Mouse (Mus musculus): Measurements from ENCODE around the gene Kdm2b. TPM values are rescaled to one million over a fixed set of nuclear protein-coding genes. Genes with fewer than 3 reads are reported as not detected.

Kdm2b gene
- polyA plus RNA-seq, 1 experiment from 2014 or later, result 62.5 TPM

DNA sequence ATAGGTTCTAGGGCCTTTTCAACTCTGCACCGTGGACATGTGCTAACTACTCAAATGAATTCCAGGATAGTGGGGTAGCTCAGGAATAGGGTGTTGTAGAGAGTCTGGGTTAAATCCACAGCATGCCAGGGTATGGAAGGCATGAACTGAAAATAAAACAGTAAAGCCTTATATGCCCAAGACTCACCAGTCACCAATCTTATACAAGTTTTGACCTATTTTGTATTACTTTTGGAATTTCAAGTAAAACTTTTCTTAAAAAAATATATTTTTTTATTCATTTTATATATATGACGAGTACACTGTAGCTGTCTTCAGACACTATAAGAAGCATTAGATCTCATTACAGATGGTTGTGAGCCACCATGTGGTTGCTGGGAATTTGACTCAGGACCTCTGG lies 4.2 kb upstream of the Kdm2b start:
- 0 out of 2 replicates have a peak, but pooled peaks have one; percentile 26 for TF ChIP-seq CTCF (IDR thresholded peaks at IDR 0.05; ENCODE audit: low read depth)
- H3K4me2 ChIP-seq (ENCODE audit: low read length), result peak overlapping the region; percentile 32; the same call in 1 of the 2 replicates
- 0 out of 2 replicates have a peak, but pooled peaks cover 3% of the 10 kb centered on the region for H3K36me3 ChIP-seq (ENCODE audit: insufficient read depth, low read length)
- WGBS, result 41% methylated on average over 2 of the region's 2 CpGs
- no peaks in the 10 kb centered on the region for H3K27me3 ChIP-seq (ENCODE audit: insufficient read depth, low read length)
- H3K27ac ChIP-seq, result no peak overlapping the region
- H3K4me3 ChIP-seq (replicated peaks; ENCODE audit: low read depth, low read length), result no peak overlapping the region
- DNase-seq (ENCODE audit: low spot score) (no peak), ATAC-seq (replicated peaks; ENCODE audit: low FRiP score, low read depth) (no peak)
- H3K9me3 ChIP-seq (replicated peaks; ENCODE audit: low read length), result no peaks in the 10 kb centered on the region
- peaks cover 16% of the 10 kb centered on the region for H3K4me1 ChIP-seq (replicated peaks; ENCODE audit: insufficient read depth, low read length)
- no peak overlapping the region for H3K9ac ChIP-seq (ENCODE audit: low read depth, low read length)

DNA sequence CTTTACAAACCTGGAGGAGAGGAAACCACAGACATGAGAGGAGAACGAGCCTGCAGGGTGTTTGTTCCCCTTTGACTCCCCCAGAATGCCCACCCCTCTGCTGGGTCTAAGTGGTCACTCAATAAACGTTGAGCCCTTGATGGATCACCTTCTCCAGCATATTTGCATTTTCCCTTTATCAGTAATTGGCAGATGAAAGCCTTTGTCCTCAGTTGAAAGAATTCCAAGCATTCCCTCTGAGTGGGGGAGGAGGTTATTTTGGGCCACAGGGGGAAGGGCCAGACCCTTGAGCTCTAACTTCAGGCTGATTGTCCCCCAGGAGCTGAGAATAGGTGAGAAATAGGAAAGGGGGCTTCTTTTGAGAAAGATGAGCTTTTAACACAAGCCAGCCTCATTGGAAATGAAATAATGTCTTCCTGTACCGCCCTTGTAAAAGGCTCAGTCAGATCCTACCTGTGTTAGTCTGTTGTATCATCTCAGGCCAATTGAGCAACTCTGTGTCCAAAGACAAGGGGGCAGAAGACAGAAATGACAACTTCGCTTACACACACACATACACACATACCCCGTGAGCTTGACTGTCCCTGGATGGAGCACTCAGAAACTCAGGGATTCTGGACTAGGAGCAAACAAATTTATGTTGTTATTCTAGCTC lies 1.9 kb upstream of the Kdm2b start:
- Histone ChIP-seq H3K36me3 (ENCODE audit: insufficient read depth, low read length) (no peaks in the 10 kb centered on the region), H3K4me2 (ENCODE audit: low read length) (peak overlapping the region; percentile 93), H3K27ac (no peak overlapping the region), H3K4me1 (replicated peaks; ENCODE audit: insufficient read depth, low read length) (peaks cover 27% of the 10 kb centered on the region), H3K9me3 (replicated peaks; ENCODE audit: low read length) (no peaks in the 10 kb centered on the region), H3K27me3 (ENCODE audit: insufficient read depth, low read length) (no peaks in the 10 kb centered on the region), H3K9ac (ENCODE audit: low read depth, low read length) (peak overlapping the region; percentile 29; the same call in 1 of the 2 replicates), H3K4me3 (replicated peaks; ENCODE audit: low read depth, low read length) (no peak overlapping the region)
- ATAC-seq (replicated peaks; ENCODE audit: low FRiP score, low read depth), result no peak
- TF ChIP-seq CTCF (IDR thresholded peaks at IDR 0.05; ENCODE audit: low read depth), result no peak
- no peak for DNase-seq (ENCODE audit: low spot score)
- WGBS, result 42% methylated on average over 5 of the region's 5 CpGs

DNA sequence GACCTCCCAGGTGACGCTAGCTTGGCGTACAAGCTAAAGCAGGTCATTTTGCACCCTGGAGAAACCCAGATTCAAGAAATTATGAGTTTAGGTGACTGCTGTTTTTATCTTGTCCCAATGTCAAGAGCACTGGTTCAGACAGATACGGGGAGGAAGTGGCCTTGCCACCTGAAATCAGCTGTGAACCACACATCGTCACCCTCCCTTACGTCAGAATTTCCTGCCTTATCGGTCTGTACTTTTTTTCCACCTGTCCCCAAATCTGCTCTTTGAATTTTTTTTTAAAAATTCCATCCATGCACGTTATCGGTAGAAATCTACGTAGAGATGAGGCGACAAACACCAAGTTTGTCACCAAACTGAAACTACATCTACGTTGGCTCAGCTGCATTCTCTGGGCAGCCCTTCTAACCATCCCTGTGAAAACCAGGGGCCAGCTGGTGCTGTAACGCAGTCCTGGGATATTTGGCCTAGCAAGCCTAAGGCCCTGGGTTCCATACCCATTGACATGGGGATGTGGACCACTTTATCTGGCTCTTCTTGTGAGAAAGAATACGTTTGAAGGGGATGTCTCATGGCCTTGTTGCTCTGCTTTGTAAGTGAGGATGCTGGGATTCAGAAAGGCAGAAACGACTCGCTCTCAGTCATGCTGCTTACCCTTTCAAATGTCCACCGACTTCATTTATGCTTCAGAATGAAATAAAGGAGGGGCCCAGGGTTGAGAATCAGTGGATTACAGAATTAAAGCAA lies 963 bp upstream of the Kdm2b start:
- Histone ChIP-seq H3K4me2 (ENCODE audit: low read length) (peak overlapping the region; percentile 93), H3K27ac (no peak overlapping the region), H3K4me3 (replicated peaks; ENCODE audit: low read depth, low read length) (peak overlapping the region; percentile 76), H3K9me3 (replicated peaks; ENCODE audit: low read length) (no peaks in the 10 kb centered on the region), H3K36me3 (ENCODE audit: insufficient read depth, low read length) (no peaks in the 10 kb centered on the region), H3K4me1 (replicated peaks; ENCODE audit: insufficient read depth, low read length) (peaks cover 27% of the 10 kb centered on the region), H3K9ac (ENCODE audit: low read depth, low read length) (peak overlapping the region; percentile 29; the same call in 1 of the 2 replicates), H3K27me3 (ENCODE audit: insufficient read depth, low read length) (no peaks in the 10 kb centered on the region)
- no peak for TF ChIP-seq CTCF (IDR thresholded peaks at IDR 0.05; ENCODE audit: low read depth)
- ATAC-seq (replicated peaks; ENCODE audit: low FRiP score, low read depth) (no peak), DNase-seq (ENCODE audit: low spot score) (no peak)
- 30% methylated on average over 16 of the region's 16 CpGs for WGBS

DNA sequence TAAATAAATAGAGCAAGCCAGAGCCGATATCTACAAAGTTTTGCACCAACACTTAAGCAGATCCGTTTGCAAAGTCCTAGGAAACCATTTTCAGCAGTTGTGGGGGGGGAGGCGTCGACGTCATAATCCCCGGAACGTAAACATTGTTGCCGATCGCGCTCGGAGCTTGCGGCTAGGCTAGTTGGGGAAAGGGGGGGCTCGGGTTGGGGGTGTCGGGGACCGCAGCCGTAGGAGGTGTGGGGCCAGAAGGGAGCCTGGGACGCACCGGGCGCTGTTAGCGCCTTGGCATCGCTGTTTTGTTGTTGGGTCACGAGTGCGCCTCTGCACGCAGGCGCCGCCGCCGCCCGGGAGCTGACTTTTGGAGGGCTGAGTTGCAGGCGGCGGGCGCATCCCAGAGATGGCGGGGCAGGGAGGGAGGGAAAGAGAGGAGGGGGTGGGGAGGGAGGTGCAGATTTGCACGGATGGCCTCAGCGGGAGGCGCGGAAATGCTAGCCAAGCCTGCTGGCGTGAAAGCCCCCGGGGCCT lies 560 bp downstream of the Kdm2b start:
- H3K4me2 ChIP-seq (ENCODE audit: low read length), result peak overlapping the region; percentile 93
- DNase-seq (ENCODE audit: low spot score) (peak; percentile 80), ATAC-seq (replicated peaks; ENCODE audit: low FRiP score, low read depth) (peak; percentile 47; the same call in 1 of the 2 replicates)
- H3K9me3 ChIP-seq (replicated peaks; ENCODE audit: low read length), result no peaks in the 10 kb centered on the region
- H3K4me1 ChIP-seq (replicated peaks; ENCODE audit: insufficient read depth, low read length), result peaks cover 27% of the 10 kb centered on the region
- no peaks in the 10 kb centered on the region for H3K27me3 ChIP-seq (ENCODE audit: insufficient read depth, low read length)
- TF ChIP-seq CTCF (IDR thresholded peaks at IDR 0.05; ENCODE audit: low read depth), result no peak
- H3K4me3 ChIP-seq (replicated peaks; ENCODE audit: low read depth, low read length), result peak overlapping the region; percentile 76
- under 1% methylated on average over 34 of the region's 39 CpGs for WGBS
- H3K36me3 ChIP-seq (ENCODE audit: insufficient read depth, low read length), result no peaks in the 10 kb centered on the region
- peak overlapping the region; percentile 86 for H3K9ac ChIP-seq (ENCODE audit: low read depth, low read length)
- peak overlapping the region; percentile 94 for H3K27ac ChIP-seq

- H3K27ac ChIP-seq, result peak overlapping the region; percentile 94
- H3K9ac ChIP-seq (ENCODE audit: low read depth, low read length), result peak overlapping the region; percentile 86
- TF ChIP-seq CTCF (IDR thresholded peaks at IDR 0.05; ENCODE audit: low read depth), result no peak
- H3K4me3 ChIP-seq (replicated peaks; ENCODE audit: low read depth, low read length), result peak overlapping the region; percentile 76
- H3K4me2 ChIP-seq (ENCODE audit: low read length), result peak overlapping the region; percentile 93
- H3K4me1 ChIP-seq (replicated peaks; ENCODE audit: insufficient read depth, low read length), result peaks cover 27% of the 10 kb centered on the region
- peak; percentile 71 for DNase-seq (ENCODE audit: low spot score)
- no peaks in the 10 kb centered on the region for H3K36me3 ChIP-seq (ENCODE audit: insufficient read depth, low read length)
- H3K9me3 ChIP-seq (replicated peaks; ENCODE audit: low read length), result no peaks in the 10 kb centered on the region
- WGBS, result 2% methylated on average over 39 of the region's 41 CpGs
- no peaks in the 10 kb centered on the region for H3K27me3 ChIP-seq (ENCODE audit: insufficient read depth, low read length)
- peak; percentile 34; the same call in 1 of the 2 replicates for ATAC-seq (replicated peaks; ENCODE audit: low FRiP score, low read depth)
These were observed 1.4 kb downstream of the Kdm2b start for GRCm38 (mm10) chr5:122988021-122988751.
